Mouse (Mus musculus): ENCODE measurements at regions not wholly inside any gene's neighbourhood (a gene's known extent, or its start where the extent isn't known, plus 50 kb on each side); places are given as distances from the start of the nearest gene placed in this dataset.

- no peak overlapping the region for H3K4me3 ChIP-seq (replicated peaks; ENCODE audit: low read length)
- H3K9me3 ChIP-seq (ENCODE audit: low read length): no peaks in the 10 kb centered on the region
- no peaks in the 10 kb centered on the region for H3K4me1 ChIP-seq (replicated peaks; ENCODE audit: low read depth, low read length)
- no peak for TF ChIP-seq NANOG (IDR thresholded peaks at IDR 0.05; ENCODE audit: borderline replicate concordance, low read length)
- no peak for TF ChIP-seq POU5F1 (IDR thresholded peaks at IDR 0.05; ENCODE audit: borderline replicate concordance, low read length)
- TF ChIP-seq CTCF (conservative IDR thresholded peaks at IDR 0.05; ENCODE audit: low read length): no peak
- H3K27me3 ChIP-seq (ENCODE audit: insufficient read depth, low read length): peaks cover 26% of the 10 kb centered on the region
- no peaks in the 10 kb centered on the region for H3K36me3 ChIP-seq (ENCODE audit: insufficient read depth, low read length)
Observed at GRCm38 (mm10) chr12:10445738-10446137, 55.2 kb downstream of the Rdh14 start.

- TF ChIP-seq CTCF (conservative IDR thresholded peaks at IDR 0.05; ENCODE audit: low read length) (no peak), NANOG (IDR thresholded peaks at IDR 0.05; ENCODE audit: borderline replicate concordance, low read length) (no peak), POU5F1 (IDR thresholded peaks at IDR 0.05; ENCODE audit: borderline replicate concordance, low read length) (no peak)
- H3K4me1 ChIP-seq (replicated peaks; ENCODE audit: low read depth, low read length): peaks cover 4% of the 10 kb centered on the region
- no peaks in the 10 kb centered on the region for H3K9me3 ChIP-seq (ENCODE audit: low read length)
- H3K36me3 ChIP-seq (ENCODE audit: insufficient read depth, low read length): no peaks in the 10 kb centered on the region
- no peaks in the 10 kb centered on the region for H3K27me3 ChIP-seq (ENCODE audit: insufficient read depth, low read length)
- H3K4me3 ChIP-seq (replicated peaks; ENCODE audit: low read length): no peak overlapping the region
Observed at GRCm38 (mm10) chr12:10457960-10458655, 67.5 kb downstream of the Rdh14 start.

- TF ChIP-seq NANOG (IDR thresholded peaks at IDR 0.05; ENCODE audit: borderline replicate concordance, low read length) (no peak), POU5F1 (IDR thresholded peaks at IDR 0.05; ENCODE audit: borderline replicate concordance, low read length) (no peak), CTCF (conservative IDR thresholded peaks at IDR 0.05; ENCODE audit: low read length) (no peak)
- Histone ChIP-seq H3K27me3 (ENCODE audit: insufficient read depth, low read length) (no peaks in the 10 kb centered on the region), H3K4me1 (replicated peaks; ENCODE audit: low read depth, low read length) (peaks cover 4% of the 10 kb centered on the region), H3K4me3 (replicated peaks; ENCODE audit: low read length) (no peak overlapping the region), H3K36me3 (ENCODE audit: insufficient read depth, low read length) (no peaks in the 10 kb centered on the region), H3K9me3 (ENCODE audit: low read length) (no peaks in the 10 kb centered on the region)
Observed at GRCm38 (mm10) chr12:10461796-10462195, 71.2 kb downstream of the Rdh14 start.

GRCm38 (mm10) chr12:10462956-10463355, 72.4 kb downstream of the Rdh14 start:
- TF ChIP-seq NANOG (IDR thresholded peaks at IDR 0.05; ENCODE audit: borderline replicate concordance, low read length): no peak
- TF ChIP-seq POU5F1 (IDR thresholded peaks at IDR 0.05; ENCODE audit: borderline replicate concordance, low read length): no peak
- TF ChIP-seq CTCF (conservative IDR thresholded peaks at IDR 0.05; ENCODE audit: low read length): no peak
- H3K36me3 ChIP-seq (ENCODE audit: insufficient read depth, low read length): no peaks in the 10 kb centered on the region
- H3K27me3 ChIP-seq (ENCODE audit: insufficient read depth, low read length): no peaks in the 10 kb centered on the region
- H3K4me3 ChIP-seq (replicated peaks; ENCODE audit: low read length): no peak overlapping the region
- H3K4me1 ChIP-seq (replicated peaks; ENCODE audit: low read depth, low read length): peaks cover 4% of the 10 kb centered on the region
- H3K9me3 ChIP-seq (ENCODE audit: low read length): no peaks in the 10 kb centered on the region

- Histone ChIP-seq H3K27me3 (ENCODE audit: insufficient read depth, low read length) (no peaks in the 10 kb centered on the region), H3K9me3 (ENCODE audit: low read length) (no peaks in the 10 kb centered on the region), H3K36me3 (ENCODE audit: insufficient read depth, low read length) (no peaks in the 10 kb centered on the region), H3K4me3 (replicated peaks; ENCODE audit: low read length) (no peak overlapping the region), H3K4me1 (replicated peaks; ENCODE audit: low read depth, low read length) (no peaks in the 10 kb centered on the region)
- TF ChIP-seq POU5F1 (IDR thresholded peaks at IDR 0.05; ENCODE audit: borderline replicate concordance, low read length): no peak
- no peak for TF ChIP-seq CTCF (conservative IDR thresholded peaks at IDR 0.05; ENCODE audit: low read length)
- no peak for TF ChIP-seq NANOG (IDR thresholded peaks at IDR 0.05; ENCODE audit: borderline replicate concordance, low read length)
Observed at GRCm38 (mm10) chr12:10473986-10474385, 83.4 kb downstream of the Rdh14 start.

- H3K9me3 ChIP-seq (ENCODE audit: low read length): no peaks in the 10 kb centered on the region
- TF ChIP-seq CTCF (conservative IDR thresholded peaks at IDR 0.05; ENCODE audit: low read length): no peak
- TF ChIP-seq POU5F1 (IDR thresholded peaks at IDR 0.05; ENCODE audit: borderline replicate concordance, low read length): no peak
- no peak for TF ChIP-seq NANOG (IDR thresholded peaks at IDR 0.05; ENCODE audit: borderline replicate concordance, low read length)
- no peaks in the 10 kb centered on the region for H3K36me3 ChIP-seq (ENCODE audit: insufficient read depth, low read length)
- H3K4me3 ChIP-seq (replicated peaks; ENCODE audit: low read length): no peak overlapping the region
- no peaks in the 10 kb centered on the region for H3K4me1 ChIP-seq (replicated peaks; ENCODE audit: low read depth, low read length)
- H3K27me3 ChIP-seq (ENCODE audit: insufficient read depth, low read length): no peaks in the 10 kb centered on the region
Observed at GRCm38 (mm10) chr12:10480781-10481180, 90.2 kb downstream of the Rdh14 start.

- H3K27me3 ChIP-seq (ENCODE audit: insufficient read depth, low read length): no peaks in the 10 kb centered on the region
- H3K36me3 ChIP-seq (ENCODE audit: insufficient read depth, low read length): no peaks in the 10 kb centered on the region
- TF ChIP-seq CTCF (conservative IDR thresholded peaks at IDR 0.05; ENCODE audit: low read length) (no peak), POU5F1 (IDR thresholded peaks at IDR 0.05; ENCODE audit: borderline replicate concordance, low read length) (no peak)
- no peaks in the 10 kb centered on the region for H3K4me1 ChIP-seq (replicated peaks; ENCODE audit: low read depth, low read length)
- H3K4me3 ChIP-seq (replicated peaks; ENCODE audit: low read length): no peak overlapping the region
- H3K9me3 ChIP-seq (ENCODE audit: low read length): no peaks in the 10 kb centered on the region
Observed at GRCm38 (mm10) chr12:10482294-10483010, 91.9 kb downstream of the Rdh14 start.

GRCm38 (mm10) chr12:10506721-10507120, 116.1 kb downstream of the Rdh14 start:
- no peak overlapping the region for H3K4me3 ChIP-seq (replicated peaks; ENCODE audit: low read length)
- TF ChIP-seq NANOG (IDR thresholded peaks at IDR 0.05; ENCODE audit: borderline replicate concordance, low read length) (no peak), POU5F1 (IDR thresholded peaks at IDR 0.05; ENCODE audit: borderline replicate concordance, low read length) (no peak)

More at GRCm38 (mm10) chr12:10506721-10507120, 116.1 kb downstream of the Rdh14 start:
- Histone ChIP-seq H3K36me3 (ENCODE audit: insufficient read depth, low read length) (no peaks in the 10 kb centered on the region), H3K27me3 (ENCODE audit: insufficient read depth, low read length) (no peaks in the 10 kb centered on the region), H3K4me1 (replicated peaks; ENCODE audit: low read depth, low read length) (no peaks in the 10 kb centered on the region), H3K9me3 (ENCODE audit: low read length) (peaks cover 22% of the 10 kb centered on the region)

Measured in E14TG2a.4 (cell line).